Mouse (Mus musculus): Measurements from ENCODE around the gene Clmn. TPM values are rescaled to one million over a fixed set of nuclear protein-coding genes. Genes with fewer than 3 reads are reported as not detected.

Clmn gene
- polyA plus RNA-seq, 1 experiment, result not detected

- Histone ChIP-seq H3K4me1 (no peaks in the 10 kb centered on the region), H3K9me3 (no peaks in the 10 kb centered on the region; the same call in 1 of the 2 replicates), H3K27me3 (replicated peaks) (peaks cover 83% of the 10 kb centered on the region), H3K36me3 (replicated peaks; ENCODE audit: low read length) (no peaks in the 10 kb centered on the region), H3K4me3 (replicated peaks) (no peak overlapping the region)
- TF ChIP-seq GATA1 (IDR thresholded peaks at IDR 0.05; ENCODE audit: borderline replicate concordance, low read length), result no peak
Measured at GRCm38 (mm10) chr12:104777603-104778002, 87.3 kb downstream of the Clmn start.

GRCm38 (mm10) chr12:104771941-104772340 is 92.9 kb downstream of the Clmn start:
- no peak for TF ChIP-seq FLI1 (IDR thresholded peaks at IDR 0.05; ENCODE audit: low read length)
- no peak for TF ChIP-seq GATA1 (IDR thresholded peaks at IDR 0.05; ENCODE audit: borderline replicate concordance, low read length)
- Histone ChIP-seq H3K4me3 (replicated peaks) (no peak overlapping the region), H3K36me3 (replicated peaks; ENCODE audit: low read length) (no peaks in the 10 kb centered on the region), H3K27me3 (replicated peaks) (peaks cover 83% of the 10 kb centered on the region), H3K9me3 (no peaks in the 10 kb centered on the region), H3K4me1 (peaks cover 10% of the 10 kb centered on the region)

GRCm38 (mm10) chr12:104769201-104769785 is 95.6 kb downstream of the Clmn start:
- Histone ChIP-seq H3K9me3 (no peaks in the 10 kb centered on the region), H3K4me3 (replicated peaks) (no peak overlapping the region), H3K27me3 (replicated peaks) (peaks cover 86% of the 10 kb centered on the region), H3K36me3 (replicated peaks; ENCODE audit: low read length) (no peaks in the 10 kb centered on the region), H3K4me1 (peaks cover 32% of the 10 kb centered on the region)
- no peak for TF ChIP-seq FLI1 (IDR thresholded peaks at IDR 0.05; ENCODE audit: low read length)
- TF ChIP-seq GATA1 (IDR thresholded peaks at IDR 0.05; ENCODE audit: borderline replicate concordance, low read length), result no peak

DNA sequence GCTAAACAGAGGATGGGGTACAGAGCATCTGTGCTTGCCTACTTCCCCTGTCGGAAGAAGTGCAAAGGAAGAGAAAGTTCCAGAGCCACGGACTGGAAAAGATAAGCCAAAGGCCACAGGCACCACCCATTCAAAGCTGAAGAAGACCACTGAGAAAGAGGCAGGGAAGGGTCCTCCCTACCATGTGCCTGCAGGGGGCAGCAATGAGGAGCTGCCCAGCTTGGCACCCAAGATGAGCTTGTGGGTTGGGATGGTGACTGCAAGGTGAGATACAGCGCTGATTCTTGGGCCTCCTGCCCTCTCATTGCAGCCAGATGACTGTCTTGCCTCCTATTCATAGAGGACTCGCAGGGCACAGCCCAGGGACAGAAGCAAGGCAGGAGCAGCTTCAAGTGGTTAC is 97.7 kb downstream of the Clmn start:
- no peak for TF ChIP-seq FLI1 (IDR thresholded peaks at IDR 0.05; ENCODE audit: low read length)
- TF ChIP-seq GATA1 (IDR thresholded peaks at IDR 0.05; ENCODE audit: borderline replicate concordance, low read length), result no peak
- no peak overlapping the region for H3K4me3 ChIP-seq (replicated peaks)
- peaks cover 32% of the 10 kb centered on the region for H3K4me1 ChIP-seq
- no peaks in the 10 kb centered on the region for H3K36me3 ChIP-seq (replicated peaks; ENCODE audit: low read length)
- H3K27me3 ChIP-seq (replicated peaks), result peaks cover 83% of the 10 kb centered on the region
- no peaks in the 10 kb centered on the region for H3K9me3 ChIP-seq

DNA sequence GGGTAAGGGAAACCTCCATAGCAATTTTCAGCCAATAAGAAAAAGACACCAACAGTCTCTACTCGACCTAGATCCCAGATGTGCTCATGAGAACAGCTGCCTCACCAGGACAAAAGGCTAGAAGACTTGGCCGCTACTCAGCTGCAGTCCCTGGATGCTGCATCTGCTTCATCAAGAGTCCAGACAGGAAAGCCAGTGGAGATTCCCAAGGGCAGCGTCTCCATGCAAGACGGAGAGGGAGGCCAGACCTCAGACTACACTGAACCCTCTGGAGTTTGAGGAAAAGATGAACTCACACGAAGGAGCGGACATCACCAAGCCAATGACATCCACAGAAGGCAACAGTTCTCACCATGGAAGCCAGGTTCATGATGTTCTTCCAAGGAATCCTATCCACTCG is 99.1 kb downstream of the Clmn start:
- Histone ChIP-seq H3K27me3 (replicated peaks) (peaks cover 70% of the 10 kb centered on the region), H3K4me3 (replicated peaks) (no peak overlapping the region), H3K9me3 (no peaks in the 10 kb centered on the region), H3K4me1 (peaks cover 37% of the 10 kb centered on the region), H3K36me3 (replicated peaks; ENCODE audit: low read length) (no peaks in the 10 kb centered on the region)
- TF ChIP-seq FLI1 (IDR thresholded peaks at IDR 0.05; ENCODE audit: low read length) (no peak), GATA1 (IDR thresholded peaks at IDR 0.05; ENCODE audit: borderline replicate concordance, low read length) (no peak)

- Histone ChIP-seq H3K27me3 (replicated peaks) (peaks cover 65% of the 10 kb centered on the region), H3K4me3 (replicated peaks) (no peak overlapping the region), H3K9me3 (no peaks in the 10 kb centered on the region), H3K36me3 (replicated peaks; ENCODE audit: low read length) (no peaks in the 10 kb centered on the region), H3K4me1 (peaks cover 43% of the 10 kb centered on the region)
- TF ChIP-seq FLI1 (IDR thresholded peaks at IDR 0.05; ENCODE audit: low read length) (no peak), GATA1 (IDR thresholded peaks at IDR 0.05; ENCODE audit: borderline replicate concordance, low read length) (no peak)
Measured at GRCm38 (mm10) chr12:104765116-104765515, 99.8 kb downstream of the Clmn start.

DNA sequence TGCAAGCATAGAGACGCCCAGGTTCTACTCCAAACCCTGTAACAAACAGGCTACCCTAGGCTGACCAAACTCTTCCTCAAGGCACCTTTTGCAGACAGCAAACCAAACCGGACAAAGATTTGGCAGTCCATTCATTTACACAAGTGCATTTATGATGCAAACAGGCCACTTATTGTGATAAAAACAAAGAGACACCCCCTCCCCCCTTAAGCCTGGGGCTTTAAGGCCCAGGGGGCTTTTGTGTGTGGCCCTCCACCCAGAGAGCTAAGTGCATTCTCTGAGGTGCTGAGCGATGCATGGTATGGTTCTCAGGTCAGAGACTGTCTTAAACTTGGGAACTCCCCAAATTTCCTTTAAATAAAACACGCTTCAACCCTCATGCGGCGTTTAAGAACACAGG is 101.0 kb downstream of the Clmn start:
- H3K4me1 ChIP-seq, result peaks cover 55% of the 10 kb centered on the region
- peaks cover 54% of the 10 kb centered on the region for H3K27me3 ChIP-seq (replicated peaks)
- TF ChIP-seq FLI1 (IDR thresholded peaks at IDR 0.05; ENCODE audit: low read length) (no peak), GATA1 (IDR thresholded peaks at IDR 0.05; ENCODE audit: borderline replicate concordance, low read length) (no peak)
- H3K9me3 ChIP-seq, result peaks cover 3% of the 10 kb centered on the region
- no peak overlapping the region for H3K4me3 ChIP-seq (replicated peaks)
- H3K36me3 ChIP-seq (replicated peaks; ENCODE audit: low read length), result no peaks in the 10 kb centered on the region

GRCm38 (mm10) chr12:104761411-104761810 is 103.5 kb downstream of the Clmn start:
- Histone ChIP-seq H3K4me3 (replicated peaks) (no peak overlapping the region), H3K36me3 (replicated peaks; ENCODE audit: low read length) (peaks cover 2% of the 10 kb centered on the region), H3K4me1 (peaks cover 56% of the 10 kb centered on the region), H3K9me3 (peaks cover 15% of the 10 kb centered on the region), H3K27me3 (replicated peaks) (peaks cover 44% of the 10 kb centered on the region)
- TF ChIP-seq FLI1 (IDR thresholded peaks at IDR 0.05; ENCODE audit: low read length) (no peak), GATA1 (IDR thresholded peaks at IDR 0.05; ENCODE audit: borderline replicate concordance, low read length) (no peak)

GRCm38 (mm10) chr12:104758066-104758465 is 106.8 kb downstream of the Clmn start:
- TF ChIP-seq FLI1 (IDR thresholded peaks at IDR 0.05; ENCODE audit: low read length) (no peak), GATA1 (IDR thresholded peaks at IDR 0.05; ENCODE audit: borderline replicate concordance, low read length) (no peak)
- peaks cover 18% of the 10 kb centered on the region for H3K27me3 ChIP-seq (replicated peaks)
- peaks cover 2% of the 10 kb centered on the region for H3K36me3 ChIP-seq (replicated peaks; ENCODE audit: low read length)
- peaks cover 15% of the 10 kb centered on the region for H3K9me3 ChIP-seq
- H3K4me1 ChIP-seq, result peaks cover 50% of the 10 kb centered on the region
- H3K4me3 ChIP-seq (replicated peaks), result no peak overlapping the region

- Histone ChIP-seq H3K9me3 (peaks cover 10% of the 10 kb centered on the region), H3K27me3 (replicated peaks) (peaks cover 12% of the 10 kb centered on the region), H3K4me1 (peaks cover 59% of the 10 kb centered on the region), H3K4me3 (replicated peaks) (no peak overlapping the region), H3K36me3 (replicated peaks; ENCODE audit: low read length) (peaks cover 14% of the 10 kb centered on the region)
- TF ChIP-seq FLI1 (IDR thresholded peaks at IDR 0.05; ENCODE audit: low read length) (no peak), GATA1 (IDR thresholded peaks at IDR 0.05; ENCODE audit: borderline replicate concordance, low read length) (no peak)
Measured at GRCm38 (mm10) chr12:104753686-104754085, 111.2 kb downstream of the Clmn start.

All from megakaryocyte, embryonic 14.5 days (primary cell).